Mouse (Mus musculus): ENCODE measurements at regions not wholly inside any gene's neighbourhood (a gene's known extent, or its start where the extent isn't known, plus 50 kb on each side); places are given as distances from the start of the nearest gene placed in this dataset.

GRCm38 (mm10) chr1:128789567-128790335, 197.7 kb upstream of the Cxcr4 start:
- intact Hi-C loops (cut with DNase I) = no loop called here
- DNase-seq = no peak

- intact Hi-C loops (cut with DNase I) = no loop called here
- no peak for DNase-seq
Observed at GRCm38 (mm10) chr1:128788227-128788626, 196.1 kb upstream of the Cxcr4 start.

- DNase-seq = peak; percentile 15 to 18
- intact Hi-C loops (cut with DNase I) = no loop called here
Observed at GRCm38 (mm10) chr1:128786941-128787569, 195.0 kb upstream of the Cxcr4 start.

GRCm38 (mm10) chr1:128782286-128782685, 190.2 kb upstream of the Cxcr4 start:
- no peak for DNase-seq
- intact Hi-C loops (cut with DNase I) = no loop called here

GRCm38 (mm10) chr1:128781871-128782270, 189.8 kb upstream of the Cxcr4 start:
- no peak for DNase-seq
- intact Hi-C loops (cut with DNase I) = no loop called here

GRCm38 (mm10) chr1:128781311-128781710, 189.2 kb upstream of the Cxcr4 start:
- DNase-seq = no peak
- intact Hi-C loops (cut with DNase I) = no loop called here

- no peak for DNase-seq
- intact Hi-C loops (cut with DNase I) = no loop called here
Observed at GRCm38 (mm10) chr1:128779586-128780158, 187.6 kb upstream of the Cxcr4 start.

- DNase-seq = no peak
- intact Hi-C loops (cut with DNase I) = no loop called here
Observed at GRCm38 (mm10) chr1:128772440-128772839, 180.3 kb upstream of the Cxcr4 start.

- DNase-seq = no peak
- intact Hi-C loops (cut with DNase I) = no loop called here
Observed at GRCm38 (mm10) chr1:128770786-128771185, 178.7 kb upstream of the Cxcr4 start.

GRCm38 (mm10) chr1:128767991-128768390, 175.9 kb upstream of the Cxcr4 start:
- intact Hi-C loops (cut with DNase I) = no loop called here
- DNase-seq = no peak

GRCm38 (mm10) chr1:128767415-128767814, 175.3 kb upstream of the Cxcr4 start:
- intact Hi-C loops (cut with DNase I) = no loop called here

GRCm38 (mm10) chr1:128766894-128767268, 174.8 kb upstream of the Cxcr4 start:
- intact Hi-C loops (cut with DNase I) = no loop called here
- DNase-seq = no peak

More at GRCm38 (mm10) chr1:128767415-128767814, 175.3 kb upstream of the Cxcr4 start:
- DNase-seq = no peak

- DNase-seq = no peak
- intact Hi-C loops (cut with DNase I) = no loop called here
Observed at GRCm38 (mm10) chr1:128766193-128766893, 174.2 kb upstream of the Cxcr4 start.

- intact Hi-C loops (cut with DNase I) = no loop called here
- DNase-seq = no peak
Observed at GRCm38 (mm10) chr1:128765626-128766025, 173.5 kb upstream of the Cxcr4 start.

GRCm38 (mm10) chr1:128765142-128765541, 173.0 kb upstream of the Cxcr4 start:
- intact Hi-C loops (cut with DNase I) = no loop called here
- DNase-seq = no peak

GRCm38 (mm10) chr1:128762854-128763253, 170.8 kb upstream of the Cxcr4 start:
- no peak for DNase-seq
- intact Hi-C loops (cut with DNase I) = no loop called here

GRCm38 (mm10) chr1:128762076-128762475, 170.0 kb upstream of the Cxcr4 start:
- DNase-seq = no peak
- intact Hi-C loops (cut with DNase I) = no loop called here

- DNase-seq = no peak
- intact Hi-C loops (cut with DNase I) = no loop called here
Observed at GRCm38 (mm10) chr1:128758802-128759481, 166.8 kb upstream of the Cxcr4 start.

- no peak for DNase-seq
- intact Hi-C loops (cut with DNase I) = no loop called here
Observed at GRCm38 (mm10) chr1:128758294-128758801, 166.3 kb upstream of the Cxcr4 start.

GRCm38 (mm10) chr1:128753427-128754012, 161.4 kb upstream of the Cxcr4 start:
- intact Hi-C loops (cut with DNase I) = no loop called here
- DNase-seq = no peak

All from heart, postnatal 10 days (tissue).